Mouse (Mus musculus): ENCODE data around the gene Adipoq.
A peak's percentile ranks its signal among the peaks of the same experiment; 100 is the strongest.
"Not testable (repeated sequence)": the region's sequence is repeated elsewhere in the genome, so short reads cannot be mapped to it uniquely, and the experiment has no call there.

The Adipoq gene

GRCm38 (mm10) chr16:23146280-23146679 is at the start of gene Adipoq:
Adipoq (plus strand) TSS chr16:23146536.
- no peak for DNase-seq (ENCODE audit: low spot score)

GRCm38 (mm10) chr16:23096886-23097285 is 49.5 kb upstream of the Adipoq start:
- DNase-seq (ENCODE audit: low spot score), result not testable (repeated sequence)

- not testable (repeated sequence) for DNase-seq (ENCODE audit: low spot score)
Measured at GRCm38 (mm10) chr16:23097290-23098104, 48.8 kb upstream of the Adipoq start.

- not testable (repeated sequence) for DNase-seq (ENCODE audit: low spot score)
Measured at GRCm38 (mm10) chr16:23098105-23098452, 48.3 kb upstream of the Adipoq start.

- DNase-seq (ENCODE audit: low spot score), result no peak
Measured at GRCm38 (mm10) chr16:23099632-23100031, 46.7 kb upstream of the Adipoq start.

- no peak for DNase-seq (ENCODE audit: low spot score)
Measured at GRCm38 (mm10) chr16:23100099-23100575, 46.2 kb upstream of the Adipoq start.

- no peak for DNase-seq (ENCODE audit: low spot score)
Measured at GRCm38 (mm10) chr16:23100613-23101012, 45.7 kb upstream of the Adipoq start.

- DNase-seq (ENCODE audit: low spot score), result no peak
Measured at GRCm38 (mm10) chr16:23102340-23103037, 43.8 kb upstream of the Adipoq start.

- DNase-seq (ENCODE audit: low spot score), result no peak
Measured at GRCm38 (mm10) chr16:23103038-23103745, 43.1 kb upstream of the Adipoq start.

- DNase-seq (ENCODE audit: low spot score), result no peak
Measured at GRCm38 (mm10) chr16:23103841-23104240, 42.5 kb upstream of the Adipoq start.

- no peak for DNase-seq (ENCODE audit: low spot score)
Measured at GRCm38 (mm10) chr16:23106121-23106520, 40.2 kb upstream of the Adipoq start.

GRCm38 (mm10) chr16:23107231-23107942 is 38.9 kb upstream of the Adipoq start, which contains the start of gene Eif4a2:
Eif4a2 (plus strand) TSS chr16:23107444.
- DNase-seq (ENCODE audit: low spot score), result peak; percentile 76

- peak; percentile 52 for DNase-seq (ENCODE audit: low spot score)
Measured at GRCm38 (mm10) chr16:23107946-23108759, 38.2 kb upstream of the Adipoq start.

GRCm38 (mm10) chr16:23108943-23109342 is 37.4 kb upstream of the Adipoq start:
- no peak for DNase-seq (ENCODE audit: low spot score)

GRCm38 (mm10) chr16:23109350-23110280 is 36.7 kb upstream of the Adipoq start:
- DNase-seq (ENCODE audit: low spot score), result no peak

- DNase-seq (ENCODE audit: low spot score), result no peak
Measured at GRCm38 (mm10) chr16:23112348-23112747, 34.0 kb upstream of the Adipoq start.

GRCm38 (mm10) chr16:23112861-23113435 is 33.4 kb upstream of the Adipoq start:
- no peak for DNase-seq (ENCODE audit: low spot score)

GRCm38 (mm10) chr16:23113903-23114302 is 32.4 kb upstream of the Adipoq start:
- no peak for DNase-seq (ENCODE audit: low spot score)

Measured in urinary bladder, postnatal 10 days (tissue).